Mouse (Mus musculus): Measurements from ENCODE around the gene Slc43a1. TPM values are rescaled to one million over a fixed set of nuclear protein-coding genes. Genes with fewer than 3 reads are reported as not detected.

Gene Slc43a1
- total and polyA plus RNA-seq, 2 experiments from 2014 or later: 0.46 to 1.8 TPM

- no peak for DNase-seq (ENCODE audit: low spot score)
- no peak for TF ChIP-seq CTCF (IDR thresholded peaks at IDR 0.05)
- peak overlapping the region; percentile 19; the same call in 1 of the 2 replicates for H3K4me3 ChIP-seq (ENCODE audit: low read depth, low read length)
Measured at GRCm38 (mm10) chr2:84882606-84883005, 44.0 kb downstream of the Slc43a1 start.

GRCm38 (mm10) chr2:84883084-84883483 is 44.4 kb downstream of the Slc43a1 start:
- Histone ChIP-seq H3K4me3 (ENCODE audit: low read depth, low read length) (peak overlapping the region; percentile 19; the same call in 1 of the 2 replicates), H3K4me1 (ENCODE audit: insufficient read depth, low read length) (peaks cover 6% of the 10 kb centered on the region; the same call in 1 of the 2 replicates), H3K4me2 (ENCODE audit: low read depth, low read length, poor library complexity, severe bottlenecking) (peak overlapping the region; percentile 35), H3K27me3 (ENCODE audit: insufficient read depth, low read length) (peaks cover 22% of the 10 kb centered on the region), H3K27ac (ENCODE audit: low read depth, low read length) (no peak overlapping the region), H3K9me3 (ENCODE audit: low read length) (no peaks in the 10 kb centered on the region), H3K9ac (replicated peaks; ENCODE audit: low read length, poor library complexity, severe bottlenecking) (no peak overlapping the region), H3K36me3 (ENCODE audit: insufficient read depth, low read length) (no peaks in the 10 kb centered on the region)
- DNase-seq (ENCODE audit: low spot score) (no peak), ATAC-seq (ENCODE audit: low FRiP score) (no peak)
- 8% methylated on average over 6 of the region's 6 CpGs for WGBS
- no peak for TF ChIP-seq CTCF (IDR thresholded peaks at IDR 0.05)

More at GRCm38 (mm10) chr2:84882606-84883005, 44.0 kb downstream of the Slc43a1 start:
- Histone ChIP-seq H3K4me1 (ENCODE audit: insufficient read depth, low read length) (0 out of 2 replicates have a peak, but pooled peaks cover 3% of the 10 kb centered on the region), H3K27ac (ENCODE audit: low read depth, low read length) (no peak overlapping the region), H3K9me3 (ENCODE audit: low read length) (no peaks in the 10 kb centered on the region), H3K36me3 (ENCODE audit: insufficient read depth, low read length) (no peaks in the 10 kb centered on the region), H3K9ac (replicated peaks; ENCODE audit: low read length, poor library complexity, severe bottlenecking) (no peak overlapping the region), H3K27me3 (ENCODE audit: insufficient read depth, low read length) (peaks cover 22% of the 10 kb centered on the region), H3K4me2 (ENCODE audit: low read depth, low read length, poor library complexity, severe bottlenecking) (peak overlapping the region; percentile 35)
- 0 out of 2 replicates have a peak, but pooled peaks have one; percentile 10 for ATAC-seq (ENCODE audit: low FRiP score)
- 12% methylated on average over 23 of the region's 23 CpGs for WGBS

- peak overlapping the region; percentile 35 for H3K4me2 ChIP-seq (ENCODE audit: low read depth, low read length, poor library complexity, severe bottlenecking)
- no peaks in the 10 kb centered on the region for H3K9me3 ChIP-seq (ENCODE audit: low read length)
- H3K4me3 ChIP-seq (ENCODE audit: low read depth, low read length): peak overlapping the region; percentile 19; the same call in 1 of the 2 replicates
- DNase-seq (ENCODE audit: low spot score) (no peak), ATAC-seq (ENCODE audit: low FRiP score) (no peak)
- H3K36me3 ChIP-seq (ENCODE audit: insufficient read depth, low read length): no peaks in the 10 kb centered on the region
- WGBS: 1% methylated on average over 11 of the region's 11 CpGs
- peak overlapping the region; percentile 19; the same call in 1 of the 2 replicates for H3K9ac ChIP-seq (replicated peaks; ENCODE audit: low read length, poor library complexity, severe bottlenecking)
- peaks cover 22% of the 10 kb centered on the region for H3K27me3 ChIP-seq (ENCODE audit: insufficient read depth, low read length)
- peaks cover 8% of the 10 kb centered on the region; the same call in 1 of the 2 replicates for H3K4me1 ChIP-seq (ENCODE audit: insufficient read depth, low read length)
- no peak for TF ChIP-seq CTCF (IDR thresholded peaks at IDR 0.05)
- H3K27ac ChIP-seq (ENCODE audit: low read depth, low read length): no peak overlapping the region
Measured at GRCm38 (mm10) chr2:84883530-84883929, 44.9 kb downstream of the Slc43a1 start.

GRCm38 (mm10) chr2:84883942-84884341 is 45.3 kb downstream of the Slc43a1 start:
- 66% methylated on average over 4 of the region's 4 CpGs for WGBS
- H3K9ac ChIP-seq (replicated peaks; ENCODE audit: low read length, poor library complexity, severe bottlenecking): peak overlapping the region; percentile 19; the same call in 1 of the 2 replicates
- ATAC-seq (ENCODE audit: low FRiP score): no peak
- DNase-seq (ENCODE audit: low spot score): no peak
- no peak overlapping the region for H3K27ac ChIP-seq (ENCODE audit: low read depth, low read length)
- peak overlapping the region; percentile 19; the same call in 1 of the 2 replicates for H3K4me3 ChIP-seq (ENCODE audit: low read depth, low read length)
- TF ChIP-seq CTCF (IDR thresholded peaks at IDR 0.05): no peak
- H3K4me1 ChIP-seq (ENCODE audit: insufficient read depth, low read length): peaks cover 9% of the 10 kb centered on the region; the same call in 1 of the 2 replicates
- H3K9me3 ChIP-seq (ENCODE audit: low read length): no peaks in the 10 kb centered on the region
- H3K27me3 ChIP-seq (ENCODE audit: insufficient read depth, low read length): peaks cover 22% of the 10 kb centered on the region
- no peaks in the 10 kb centered on the region for H3K36me3 ChIP-seq (ENCODE audit: insufficient read depth, low read length)
- peak overlapping the region; percentile 35 for H3K4me2 ChIP-seq (ENCODE audit: low read depth, low read length, poor library complexity, severe bottlenecking)

GRCm38 (mm10) chr2:84884611-84885010 is 46.0 kb downstream of the Slc43a1 start:
- Histone ChIP-seq H3K27me3 (ENCODE audit: insufficient read depth, low read length) (peaks cover 27% of the 10 kb centered on the region), H3K9me3 (ENCODE audit: low read length) (no peaks in the 10 kb centered on the region), H3K4me3 (ENCODE audit: low read depth, low read length) (peak overlapping the region; percentile 58; the same call in 1 of the 2 replicates), H3K4me2 (ENCODE audit: low read depth, low read length, poor library complexity, severe bottlenecking) (peak overlapping the region; percentile 96), H3K9ac (replicated peaks; ENCODE audit: low read length, poor library complexity, severe bottlenecking) (no peak overlapping the region), H3K36me3 (ENCODE audit: insufficient read depth, low read length) (no peaks in the 10 kb centered on the region), H3K27ac (ENCODE audit: low read depth, low read length) (no peak overlapping the region), H3K4me1 (ENCODE audit: insufficient read depth, low read length) (peaks cover 13% of the 10 kb centered on the region; the same call in 1 of the 2 replicates)
- WGBS: 49% methylated on average over 4 of the region's 4 CpGs
- no peak for DNase-seq (ENCODE audit: low spot score)
- peak; percentile 39 for TF ChIP-seq CTCF (IDR thresholded peaks at IDR 0.05)
- ATAC-seq (ENCODE audit: low FRiP score): no peak

All from midbrain, postnatal 0 days (tissue).